Mouse (Mus musculus): Measurements from ENCODE around the gene Smim1. TPM values are rescaled to one million over a fixed set of nuclear protein-coding genes. Genes with fewer than 3 reads are reported as not detected.

Smim1 gene
- polyA plus RNA-seq (2016; fragmentation: Nextera tagmentation; extraction: Ambion mirVana): 18.4 and 21.2 TPM in 2 replicates

- peak; percentile 63 for DNase-seq (ENCODE audit: low spot score)
- peak within 1 kb of the TSS; percentile 69 for H3K27ac ChIP-seq (replicated peaks)
- peak within 1 kb of the TSS; percentile 54 for H3K4me3 ChIP-seq
- H3K4me1 ChIP-seq: peaks cover 40% of the 10 kb centered on the region
- H3K9me3 ChIP-seq (replicated peaks): no peaks in the 10 kb centered on the region
- H3K27me3 ChIP-seq (ENCODE audit: low read depth, poor library complexity, severe bottlenecking): peaks cover 35% of the 10 kb centered on the region
- H3K36me3 ChIP-seq: peaks cover 15% of the 10 kb centered on the region
- WGBS: 3% methylated on average over 33 of the region's 33 CpGs
Observed at GRCm38 (mm10) chr4:154025641-154026440, at the start of gene Smim1. Smim1 (minus strand) TSS chr4:154026230.

- H3K27me3 ChIP-seq (ENCODE audit: low read depth, poor library complexity, severe bottlenecking): peaks cover 43% of the 10 kb centered on the region
Observed at GRCm38 (mm10) chr4:154071941-154072340, 45.9 kb upstream of the Smim1 start.

DNA sequence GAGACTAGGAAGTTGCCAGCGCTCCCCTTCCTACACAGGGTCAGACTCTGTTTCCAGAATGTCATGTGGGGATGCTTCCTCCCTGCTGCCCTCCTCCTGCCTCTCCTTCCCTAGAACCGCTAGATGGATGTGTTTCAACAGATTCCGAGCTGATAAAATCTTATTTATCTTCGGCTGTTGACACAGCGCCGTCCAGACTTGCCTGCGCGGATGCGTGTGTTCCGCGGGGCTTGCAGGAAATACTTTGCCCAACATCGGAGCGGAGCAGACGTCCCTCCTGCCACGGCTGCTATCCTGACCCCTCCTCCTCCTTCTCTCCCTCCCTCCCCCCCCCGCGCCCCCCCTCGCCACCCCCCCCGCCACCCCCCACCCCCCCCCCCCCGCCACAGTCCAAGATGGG, 45.5 kb upstream of the Smim1 start:
- H3K9me3 ChIP-seq (replicated peaks): no peaks in the 10 kb centered on the region
- peaks cover 20% of the 10 kb centered on the region for H3K4me1 ChIP-seq
- DNase-seq (ENCODE audit: low spot score): no peak
- 3% methylated on average over 15 of the region's 20 CpGs for WGBS
- peaks cover 43% of the 10 kb centered on the region for H3K27me3 ChIP-seq (ENCODE audit: low read depth, poor library complexity, severe bottlenecking)
- H3K36me3 ChIP-seq: no peaks in the 10 kb centered on the region
- no peak overlapping the region for H3K27ac ChIP-seq (replicated peaks)
- H3K4me3 ChIP-seq: peak overlapping the region; percentile 28

More at GRCm38 (mm10) chr4:154071941-154072340, 45.9 kb upstream of the Smim1 start:
- H3K9me3 ChIP-seq (replicated peaks): no peaks in the 10 kb centered on the region
- peaks cover 20% of the 10 kb centered on the region for H3K4me1 ChIP-seq
- peak overlapping the region; percentile 28 for H3K4me3 ChIP-seq
- no peaks in the 10 kb centered on the region for H3K36me3 ChIP-seq
- no peak overlapping the region for H3K27ac ChIP-seq (replicated peaks)
- no peak for DNase-seq (ENCODE audit: low spot score)
- 24% methylated on average over 12 of the region's 16 CpGs for WGBS

- 0% methylated on average over 5 of the region's 5 CpGs for WGBS
- H3K27me3 ChIP-seq (ENCODE audit: low read depth, poor library complexity, severe bottlenecking): peaks cover 43% of the 10 kb centered on the region
Observed at GRCm38 (mm10) chr4:154070896-154071295, 44.9 kb upstream of the Smim1 start.

DNA sequence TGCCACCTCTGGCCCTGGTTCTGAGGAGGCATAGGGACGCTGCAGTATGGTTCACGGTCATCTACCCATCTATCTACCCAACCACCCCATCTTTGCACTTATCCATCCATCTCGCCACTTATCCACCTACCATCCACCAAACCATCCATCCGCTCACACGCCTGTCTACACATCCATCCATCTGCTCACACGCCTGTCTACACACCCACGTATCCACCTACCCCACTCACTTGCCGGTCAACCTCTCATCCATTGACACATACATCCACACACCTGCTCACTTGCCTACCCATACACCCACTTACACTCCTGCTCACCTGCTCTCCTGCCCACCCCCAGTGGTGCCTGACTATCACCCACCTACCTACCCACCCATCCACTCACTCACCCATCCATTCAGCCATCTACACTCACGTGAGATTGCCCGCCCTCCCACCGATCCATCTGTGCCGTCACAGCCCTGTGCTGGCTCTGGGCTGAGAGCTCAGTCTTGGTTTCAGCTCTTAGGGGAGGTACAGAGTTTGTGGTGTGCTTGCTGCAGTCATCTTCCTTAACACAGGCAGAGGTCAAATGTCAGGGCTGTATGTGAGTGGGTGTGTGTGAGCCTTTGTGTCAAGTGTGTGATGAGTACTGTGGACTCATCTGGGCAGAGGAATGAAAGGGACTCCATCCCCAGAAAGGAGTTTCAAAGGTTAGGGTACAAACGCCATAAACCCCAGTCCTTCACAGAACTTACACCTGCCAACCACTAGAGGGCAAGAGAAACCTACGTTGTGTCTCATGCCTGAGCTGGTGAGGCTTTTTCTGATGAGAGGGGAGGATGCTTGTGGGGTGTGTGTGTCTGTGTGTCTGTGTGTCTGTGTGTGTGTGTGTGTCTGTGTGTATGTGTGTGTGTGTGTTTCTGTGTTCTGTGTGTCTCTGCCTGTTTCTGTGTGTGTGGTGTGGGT, 39.1 kb upstream of the Smim1 start:
- DNase-seq (ENCODE audit: low spot score): peak; percentile 21

More at GRCm38 (mm10) chr4:154070896-154071295, 44.9 kb upstream of the Smim1 start:
- Histone ChIP-seq H3K36me3 (no peaks in the 10 kb centered on the region), H3K4me1 (peaks cover 20% of the 10 kb centered on the region), H3K4me3 (no peak overlapping the region), H3K27ac (replicated peaks) (no peak overlapping the region), H3K9me3 (replicated peaks) (no peaks in the 10 kb centered on the region)
- DNase-seq (ENCODE audit: low spot score): peak; percentile 31

GRCm38 (mm10) chr4:154057696-154058095, 31.7 kb upstream of the Smim1 start:
- Histone ChIP-seq H3K27ac (replicated peaks) (0 out of 2 replicates have a peak overlapping the region, but pooled peaks have one; percentile 13), H3K4me1 (no peaks in the 10 kb centered on the region), H3K36me3 (no peaks in the 10 kb centered on the region), H3K9me3 (replicated peaks) (no peaks in the 10 kb centered on the region), H3K4me3 (no peak overlapping the region), H3K27me3 (ENCODE audit: low read depth, poor library complexity, severe bottlenecking) (no peaks in the 10 kb centered on the region)
- WGBS: 77% methylated on average over 4 of the region's 4 CpGs
- no peak for DNase-seq (ENCODE audit: low spot score)

More for the DNA sequence above, 39.1 kb upstream of the Smim1 start:
- H3K27me3 ChIP-seq (ENCODE audit: low read depth, poor library complexity, severe bottlenecking): peaks cover 9% of the 10 kb centered on the region
- WGBS: 66% methylated on average over 14 of the region's 14 CpGs
- no peak overlapping the region for H3K27ac ChIP-seq (replicated peaks)
- no peaks in the 10 kb centered on the region for H3K4me1 ChIP-seq
- H3K9me3 ChIP-seq (replicated peaks): no peaks in the 10 kb centered on the region
- no peak overlapping the region for H3K4me3 ChIP-seq
- H3K36me3 ChIP-seq: no peaks in the 10 kb centered on the region

GRCm38 (mm10) chr4:154056661-154057060, 30.6 kb upstream of the Smim1 start:
- H3K36me3 ChIP-seq: no peaks in the 10 kb centered on the region
- H3K27me3 ChIP-seq (ENCODE audit: low read depth, poor library complexity, severe bottlenecking): no peaks in the 10 kb centered on the region
- no peak for DNase-seq (ENCODE audit: low spot score)
- WGBS: 63% methylated on average over 2 of the region's 2 CpGs
- no peaks in the 10 kb centered on the region for H3K9me3 ChIP-seq (replicated peaks)
- no peaks in the 10 kb centered on the region for H3K4me1 ChIP-seq
- H3K27ac ChIP-seq (replicated peaks): no peak overlapping the region
- no peak overlapping the region for H3K4me3 ChIP-seq

- Histone ChIP-seq H3K4me1 (no peaks in the 10 kb centered on the region), H3K27me3 (ENCODE audit: low read depth, poor library complexity, severe bottlenecking) (no peaks in the 10 kb centered on the region), H3K9me3 (replicated peaks) (no peaks in the 10 kb centered on the region), H3K27ac (replicated peaks) (no peak overlapping the region), H3K4me3 (no peak overlapping the region), H3K36me3 (no peaks in the 10 kb centered on the region)
- WGBS: 71% methylated on average over 2 of the region's 2 CpGs
- DNase-seq (ENCODE audit: low spot score): no peak
Observed at GRCm38 (mm10) chr4:154056046-154056445, 30.0 kb upstream of the Smim1 start.

DNA sequence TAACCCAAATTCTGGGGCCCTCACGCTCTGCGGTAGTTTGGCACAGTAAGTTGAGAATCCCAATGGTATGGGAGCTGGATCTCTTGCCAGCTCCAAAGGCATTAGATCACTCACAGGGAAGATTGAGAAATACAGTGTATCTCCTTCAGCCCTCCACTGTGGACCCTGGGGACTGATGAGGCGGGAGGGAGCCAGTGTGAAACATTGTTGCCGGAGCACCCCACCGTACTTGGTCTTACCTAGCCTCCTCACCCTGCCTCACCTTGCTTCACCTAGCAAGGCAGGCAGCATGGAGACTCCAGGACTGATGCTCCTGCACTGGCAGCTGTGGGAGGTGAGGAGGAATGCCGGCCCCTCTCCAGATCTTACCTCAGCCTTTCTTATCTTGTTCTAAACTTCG, 29.5 kb upstream of the Smim1 start:
- Histone ChIP-seq H3K9me3 (replicated peaks) (no peaks in the 10 kb centered on the region), H3K27me3 (ENCODE audit: low read depth, poor library complexity, severe bottlenecking) (no peaks in the 10 kb centered on the region), H3K4me3 (no peak overlapping the region), H3K4me1 (no peaks in the 10 kb centered on the region), H3K27ac (replicated peaks) (no peak overlapping the region), H3K36me3 (no peaks in the 10 kb centered on the region)
- DNase-seq (ENCODE audit: low spot score): no peak
- 89% methylated on average over 7 of the region's 7 CpGs for WGBS

- 63% methylated on average over 4 of the region's 4 CpGs for WGBS
- H3K27me3 ChIP-seq (ENCODE audit: low read depth, poor library complexity, severe bottlenecking): no peaks in the 10 kb centered on the region
- H3K4me3 ChIP-seq: no peak overlapping the region
- no peak overlapping the region for H3K27ac ChIP-seq (replicated peaks)
- no peaks in the 10 kb centered on the region for H3K36me3 ChIP-seq
- no peak for DNase-seq (ENCODE audit: low spot score)
- no peaks in the 10 kb centered on the region for H3K4me1 ChIP-seq
- no peaks in the 10 kb centered on the region for H3K9me3 ChIP-seq (replicated peaks)
Observed at GRCm38 (mm10) chr4:154053065-154053464, 27.0 kb upstream of the Smim1 start.

GRCm38 (mm10) chr4:154051401-154051800, 25.4 kb upstream of the Smim1 start:
- Histone ChIP-seq H3K9me3 (replicated peaks) (no peaks in the 10 kb centered on the region), H3K4me3 (no peak overlapping the region), H3K27ac (replicated peaks) (no peak overlapping the region), H3K27me3 (ENCODE audit: low read depth, poor library complexity, severe bottlenecking) (no peaks in the 10 kb centered on the region), H3K36me3 (no peaks in the 10 kb centered on the region), H3K4me1 (no peaks in the 10 kb centered on the region)
- no peak for DNase-seq (ENCODE audit: low spot score)
- 92% methylated on average over 3 of the region's 3 CpGs for WGBS

DNA sequence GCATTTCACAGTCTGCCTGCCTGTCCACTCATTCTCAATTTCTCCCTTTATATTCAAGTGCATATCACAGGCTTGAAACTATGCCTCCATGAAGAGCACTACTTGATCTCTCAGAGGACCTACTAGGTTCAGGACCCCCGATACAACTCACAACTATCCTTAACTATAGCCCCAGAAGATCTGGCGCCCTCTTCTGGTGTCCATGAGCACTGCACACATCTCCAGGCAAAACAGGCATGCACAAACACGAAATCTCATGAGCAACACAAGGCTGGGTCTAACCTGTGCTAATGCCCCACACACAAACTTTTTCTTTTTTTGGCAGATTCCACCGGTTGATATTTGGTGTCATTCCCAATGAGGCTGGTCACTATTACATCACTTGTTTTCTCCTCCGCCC, 19.8 kb upstream of the Smim1 start:
- Histone ChIP-seq H3K27ac (replicated peaks) (no peak overlapping the region), H3K4me3 (no peak overlapping the region), H3K27me3 (ENCODE audit: low read depth, poor library complexity, severe bottlenecking) (no peaks in the 10 kb centered on the region), H3K9me3 (replicated peaks) (no peaks in the 10 kb centered on the region), H3K4me1 (no peaks in the 10 kb centered on the region), H3K36me3 (no peaks in the 10 kb centered on the region)
- DNase-seq (ENCODE audit: low spot score): no peak
- 62% methylated on average over 5 of the region's 5 CpGs for WGBS
